Mouse (Mus musculus): Measurements from ENCODE around the gene Nectin1. TPM values are rescaled to one million over a fixed set of nuclear protein-coding genes. Genes with fewer than 3 reads are reported as not detected.

Nectin1 gene
- total and polyA plus RNA-seq, 2 experiments from 2014 or later: 15.4 to 71.6 TPM

GRCm38 (mm10) chr9:43729450-43730266 is 14.1 kb upstream of the Nectin1 start:
- 17% methylated on average over 10 of the region's 10 CpGs for WGBS

GRCm38 (mm10) chr9:43730284-43731027 is 13.3 kb upstream of the Nectin1 start:
- Histone ChIP-seq H3K4me3 (ENCODE audit: low read depth, low read length) (no peak overlapping the region), H3K27ac (ENCODE audit: low read depth, low read length) (no peak overlapping the region), H3K4me2 (ENCODE audit: low read depth, low read length, poor library complexity, severe bottlenecking) (no peak overlapping the region), H3K27me3 (ENCODE audit: insufficient read depth, low read length) (no peaks in the 10 kb centered on the region), H3K36me3 (ENCODE audit: insufficient read depth, low read length) (no peaks in the 10 kb centered on the region), H3K9me3 (ENCODE audit: low read length) (no peaks in the 10 kb centered on the region), H3K4me1 (ENCODE audit: insufficient read depth, low read length) (peaks cover 8% of the 10 kb centered on the region; the same call in 1 of the 2 replicates), H3K9ac (replicated peaks; ENCODE audit: low read length, poor library complexity, severe bottlenecking) (no peak overlapping the region)
- DNase-seq (ENCODE audit: low spot score) (peak; percentile 44), ATAC-seq (ENCODE audit: low FRiP score) (peak; percentile 65)
- TF ChIP-seq CTCF (IDR thresholded peaks at IDR 0.05): peak; percentile 66
- WGBS: 12% methylated on average over 22 of the region's 22 CpGs

More at GRCm38 (mm10) chr9:43729450-43730266, 14.1 kb upstream of the Nectin1 start:
- no peak overlapping the region for H3K27ac ChIP-seq (ENCODE audit: low read depth, low read length)
- no peak for ATAC-seq (ENCODE audit: low FRiP score)
- no peaks in the 10 kb centered on the region for H3K9me3 ChIP-seq (ENCODE audit: low read length)
- H3K4me1 ChIP-seq (ENCODE audit: insufficient read depth, low read length): peaks cover 8% of the 10 kb centered on the region; the same call in 1 of the 2 replicates
- TF ChIP-seq CTCF (IDR thresholded peaks at IDR 0.05): no peak
- no peaks in the 10 kb centered on the region for H3K27me3 ChIP-seq (ENCODE audit: insufficient read depth, low read length)
- no peak overlapping the region for H3K4me3 ChIP-seq (ENCODE audit: low read depth, low read length)
- H3K9ac ChIP-seq (replicated peaks; ENCODE audit: low read length, poor library complexity, severe bottlenecking): no peak overlapping the region
- DNase-seq (ENCODE audit: low spot score): peak; percentile 32
- H3K4me2 ChIP-seq (ENCODE audit: low read depth, low read length, poor library complexity, severe bottlenecking): no peak overlapping the region
- H3K36me3 ChIP-seq (ENCODE audit: insufficient read depth, low read length): no peaks in the 10 kb centered on the region

- Histone ChIP-seq H3K9me3 (ENCODE audit: low read length) (no peaks in the 10 kb centered on the region), H3K27me3 (ENCODE audit: insufficient read depth, low read length) (no peaks in the 10 kb centered on the region), H3K4me1 (ENCODE audit: insufficient read depth, low read length) (peaks cover 8% of the 10 kb centered on the region; the same call in 1 of the 2 replicates), H3K36me3 (ENCODE audit: insufficient read depth, low read length) (no peaks in the 10 kb centered on the region), H3K4me3 (ENCODE audit: low read depth, low read length) (no peak overlapping the region), H3K4me2 (ENCODE audit: low read depth, low read length, poor library complexity, severe bottlenecking) (no peak overlapping the region), H3K27ac (ENCODE audit: low read depth, low read length) (no peak overlapping the region), H3K9ac (replicated peaks; ENCODE audit: low read length, poor library complexity, severe bottlenecking) (no peak overlapping the region)
- ATAC-seq (ENCODE audit: low FRiP score): no peak
- WGBS: 87% methylated on average over 6 of the region's 6 CpGs
- no peak for DNase-seq (ENCODE audit: low spot score)
- no peak for TF ChIP-seq CTCF (IDR thresholded peaks at IDR 0.05)
These were observed 11.9 kb upstream of the Nectin1 start for GRCm38 (mm10) chr9:43731880-43732279.

- 58% methylated on average over 8 of the region's 8 CpGs for WGBS
These were observed 11.1 kb upstream of the Nectin1 start for GRCm38 (mm10) chr9:43732671-43733070.

DNA sequence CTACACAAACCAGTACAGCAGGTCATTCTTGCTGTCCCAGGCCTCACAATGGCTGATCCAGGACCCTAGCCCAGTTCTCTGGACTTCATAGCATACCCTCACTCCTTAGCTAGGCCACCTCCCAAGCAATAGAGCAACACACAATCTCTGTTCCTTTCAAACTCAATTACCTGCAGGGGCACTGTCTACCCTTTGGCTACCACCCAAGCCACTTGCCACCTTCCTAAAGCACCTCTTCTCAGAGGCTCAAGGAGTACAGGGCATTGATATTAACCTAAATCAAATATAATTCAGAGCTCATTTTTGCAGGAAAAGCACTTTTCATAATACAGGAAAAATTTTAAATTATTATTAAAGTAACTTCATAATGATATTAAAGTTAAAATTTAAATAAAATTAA is 8.8 kb upstream of the Nectin1 start:
- no peak overlapping the region for H3K9ac ChIP-seq (replicated peaks; ENCODE audit: low read length, poor library complexity, severe bottlenecking)
- no peak for DNase-seq (ENCODE audit: low spot score)

More at GRCm38 (mm10) chr9:43732671-43733070, 11.1 kb upstream of the Nectin1 start:
- H3K4me1 ChIP-seq (ENCODE audit: insufficient read depth, low read length): peaks cover 12% of the 10 kb centered on the region; the same call in 1 of the 2 replicates
- DNase-seq (ENCODE audit: low spot score) (no peak), ATAC-seq (ENCODE audit: low FRiP score) (no peak)
- H3K27ac ChIP-seq (ENCODE audit: low read depth, low read length): no peak overlapping the region
- H3K27me3 ChIP-seq (ENCODE audit: insufficient read depth, low read length): no peaks in the 10 kb centered on the region
- H3K36me3 ChIP-seq (ENCODE audit: insufficient read depth, low read length): no peaks in the 10 kb centered on the region
- H3K9ac ChIP-seq (replicated peaks; ENCODE audit: low read length, poor library complexity, severe bottlenecking): no peak overlapping the region
- H3K4me3 ChIP-seq (ENCODE audit: low read depth, low read length): no peak overlapping the region
- no peaks in the 10 kb centered on the region for H3K9me3 ChIP-seq (ENCODE audit: low read length)
- TF ChIP-seq CTCF (IDR thresholded peaks at IDR 0.05): no peak
- H3K4me2 ChIP-seq (ENCODE audit: low read depth, low read length, poor library complexity, severe bottlenecking): no peak overlapping the region

More for the DNA sequence above, 8.8 kb upstream of the Nectin1 start:
- TF ChIP-seq CTCF (IDR thresholded peaks at IDR 0.05): no peak
- Histone ChIP-seq H3K4me1 (ENCODE audit: insufficient read depth, low read length) (peaks cover 12% of the 10 kb centered on the region; the same call in 1 of the 2 replicates), H3K27ac (ENCODE audit: low read depth, low read length) (no peak overlapping the region), H3K4me2 (ENCODE audit: low read depth, low read length, poor library complexity, severe bottlenecking) (no peak overlapping the region), H3K27me3 (ENCODE audit: insufficient read depth, low read length) (no peaks in the 10 kb centered on the region), H3K36me3 (ENCODE audit: insufficient read depth, low read length) (no peaks in the 10 kb centered on the region), H3K9me3 (ENCODE audit: low read length) (no peaks in the 10 kb centered on the region), H3K4me3 (ENCODE audit: low read depth, low read length) (no peak overlapping the region)
- no peak for ATAC-seq (ENCODE audit: low FRiP score)

All from midbrain, postnatal 0 days (tissue).